Mouse (Mus musculus) MEL (cell line): ENCODE measurements at regions not wholly inside any gene's neighbourhood (a gene's known extent, or its start where the extent isn't known, plus 50 kb on each side); places are given as distances from the start of the nearest gene placed in this dataset.

Source experiments
- DNase-seq: peaks from one replicate; pipeline ENCODE4 v3.0.0; 2011; ENCODE audit warnings: low read depth, low spot score
- H3K27ac ChIP-seq: 2 replicates; pipeline ENCODE4 v1.5.1; 2012; ENCODE audit warnings: low read depth, mild to moderate bottlenecking, control low read depth, low read length, moderate library complexity; ENCODE audit not compliant: control insufficient read depth
- H3K27me3 ChIP-seq, 2 experiments: fragments of 150-350 bp in 1 of 2; sonication (generic) in 1 of 2; 2 replicates each; pipeline ENCODE4 v1.6.1; 2012; ENCODE audit warnings: low read length in 2 of 2, mild to moderate bottlenecking in 2 of 2, improper control_type of control experiment in 1 of 2, moderate library complexity in 1 of 2; ENCODE audit not compliant: insufficient read depth in 2 of 2, control insufficient read depth in 1 of 2
- H3K36me3 ChIP-seq, 2 experiments: 2 replicates each; pipeline ENCODE4 v1.6.1; 2012 to 2014; ENCODE audit warnings: low read length in 2 of 2, improper control_type of control experiment in 1 of 2, inconsistent platforms in 1 of 2, mild to moderate bottlenecking in 1 of 2; ENCODE audit not compliant: insufficient read depth in 2 of 2, control insufficient read depth in 1 of 2
- H3K4me1 ChIP-seq, 2 experiments: fragments of 150-350 bp in 1 of 2; sonication (generic) in 1 of 2; 2 replicates each; pipeline ENCODE4 v1.6.1; 2012; ENCODE audit warnings: low read length in 2 of 2, improper control_type of control experiment in 1 of 2, mild to moderate bottlenecking in 1 of 2; ENCODE audit not compliant: insufficient read depth in 2 of 2, control insufficient read depth in 1 of 2
- H3K4me3 ChIP-seq, 2 experiments: fragments of 150-350 bp in 1 of 2; sonication (generic) in 1 of 2; 2 replicates each; pipeline ENCODE4 v1.5.1; 2012; ENCODE audit warnings: low read depth in 2 of 2, low read length in 2 of 2, mild to moderate bottlenecking in 2 of 2, moderate library complexity in 2 of 2, control low read depth in 1 of 2, improper control_type of control experiment in 1 of 2; ENCODE audit not compliant: control insufficient read depth in 1 of 2, insufficient read depth in 1 of 2
- H3K79me2 ChIP-seq: 2 replicates; pipeline ENCODE4 v1.6.1; 2012; ENCODE audit warnings: mild to moderate bottlenecking, low read length, moderate library complexity; ENCODE audit not compliant: control insufficient read depth, poor library complexity, insufficient read depth
- H3K9ac ChIP-seq: 2 replicates; pipeline ENCODE4 v1.6.1; 2012; ENCODE audit warnings: low read depth, mild to moderate bottlenecking, control low read depth, low read length, moderate library complexity; ENCODE audit not compliant: control insufficient read depth, poor library complexity, severe bottlenecking
- H3K9me3 ChIP-seq: fragments of 150-350 bp; sonication (generic); replicated peaks from 2 replicates; pipeline ENCODE4 v1.6.1; 2012; ENCODE audit warnings: mild to moderate bottlenecking, low read length, improper control_type of control experiment, moderate library complexity; ENCODE audit not compliant: insufficient read depth
- CHD1 ChIP-seq: IDR thresholded peaks from 2 replicates; pipeline ENCODE4 v1.6.1; 2012; ENCODE audit warnings: low read depth, mild to moderate bottlenecking, inconsistent platforms, low read length, improper control_type of control experiment
- CTCF ChIP-seq, 3 experiments: IDR thresholded peaks in 2 of 3; conservative IDR thresholded peaks in 1 of 3; 2 replicates each; pipeline ENCODE4 v1.5.1; 2011 to 2012; ENCODE audit warnings: low read length in 3 of 3, low read depth in 2 of 3, mild to moderate bottlenecking in 2 of 3, improper control_type of control experiment in 1 of 3, inconsistent platforms in 1 of 3, mixed read lengths in 1 of 3, moderate library complexity in 1 of 3; ENCODE audit not compliant: control insufficient read depth in 1 of 3, insufficient read depth in 1 of 3, poor library complexity in 1 of 3, severe bottlenecking in 1 of 3
- E2F4 ChIP-seq: IDR thresholded peaks from 2 replicates; pipeline ENCODE4 v1.6.1; 2011; ENCODE audit warnings: low read depth, low read length, improper control_type of control experiment, borderline replicate concordance
- EP300 ChIP-seq, 2 experiments: IDR thresholded peaks; 2 replicates each; pipeline ENCODE4 v1.6.1; 2011; ENCODE audit warnings: improper control_type of control experiment in 2 of 2, low read length in 2 of 2, low read depth in 1 of 2, mild to moderate bottlenecking in 1 of 2
- ETS1 ChIP-seq: IDR thresholded peaks from 2 replicates; pipeline ENCODE4 v1.6.1; 2012; ENCODE audit warnings: low read depth, mild to moderate bottlenecking, inconsistent platforms, low read length, improper control_type of control experiment, moderate library complexity
- GATA1 ChIP-seq: IDR thresholded peaks from 2 replicates; pipeline ENCODE4 v1.6.1; 2011; ENCODE audit warnings: low read depth, low read length, improper control_type of control experiment
- HCFC1 ChIP-seq: IDR thresholded peaks from 2 replicates; pipeline ENCODE4 v1.6.1; 2012; ENCODE audit warnings: low read depth, mild to moderate bottlenecking, inconsistent platforms, low read length, improper control_type of control experiment, moderate library complexity
- JUND ChIP-seq: IDR thresholded peaks from 2 replicates; pipeline ENCODE4 v1.6.1; 2011; ENCODE audit warnings: low read depth, mild to moderate bottlenecking, improper control_type of control experiment, low read length
- KAT2A ChIP-seq: conservative IDR thresholded peaks from 2 replicates; pipeline ENCODE4 v1.6.1; 2012; ENCODE audit warnings: low read depth, low read length, improper control_type of control experiment, inconsistent platforms
- MAFK ChIP-seq: IDR thresholded peaks from 2 replicates; pipeline ENCODE4 v1.6.1; 2011; ENCODE audit warnings: low read depth, mild to moderate bottlenecking, low read length, improper control_type of control experiment, borderline replicate concordance
- MYB ChIP-seq: IDR thresholded peaks from 2 replicates; pipeline ENCODE4 v1.6.1; 2011; ENCODE audit warnings: mild to moderate bottlenecking, low read depth, low read length, improper control_type of control experiment
- NELFE ChIP-seq: IDR thresholded peaks from 2 replicates; pipeline ENCODE4 v1.6.1; 2011; ENCODE audit warnings: low read depth, low read length, improper control_type of control experiment
- NRF1 ChIP-seq: IDR thresholded peaks from 2 replicates; pipeline ENCODE4 v1.6.1; 2014; ENCODE audit warnings: low read depth, mild to moderate bottlenecking, inconsistent platforms, low read length, improper control_type of control experiment, moderate library complexity; ENCODE audit not compliant: poor library complexity, insufficient read depth, severe bottlenecking
- POLR2A ChIP-seq, 2 experiments: IDR thresholded peaks; 2 replicates each; pipeline ENCODE4 v1.6.1; 2011 to 2012; ENCODE audit warnings: low read length in 2 of 2, mild to moderate bottlenecking in 2 of 2, control low read depth in 1 of 2, improper control_type of control experiment in 1 of 2, low read depth in 1 of 2, moderate library complexity in 1 of 2; ENCODE audit not compliant: control insufficient read depth in 1 of 2, insufficient read depth in 1 of 2, poor library complexity in 1 of 2
- POLR2AphosphoS5 ChIP-seq: IDR thresholded peaks from 2 replicates; pipeline ENCODE4 v1.6.1; 2012; ENCODE audit warnings: low read depth, borderline replicate concordance, mild to moderate bottlenecking, inconsistent platforms, low read length, moderate library complexity, mixed read lengths
- RCOR1 ChIP-seq: IDR thresholded peaks from 2 replicates; pipeline ENCODE4 v1.6.1; 2012; ENCODE audit warnings: low read depth, mild to moderate bottlenecking, inconsistent platforms, low read length, improper control_type of control experiment
- SMC3 ChIP-seq: IDR thresholded peaks from 2 replicates; pipeline ENCODE4 v1.6.1; 2011; ENCODE audit warnings: low read depth, low read length, improper control_type of control experiment
- TAL1 ChIP-seq: IDR thresholded peaks from 2 replicates; pipeline ENCODE4 v1.6.1; 2012; ENCODE audit warnings: mild to moderate bottlenecking, inconsistent platforms, low read length, moderate library complexity, mixed read lengths
- USF1 ChIP-seq: IDR thresholded peaks from 2 replicates; pipeline ENCODE4 v1.6.1; 2014; ENCODE audit warnings: low read depth, mild to moderate bottlenecking, inconsistent platforms, low read length, improper control_type of control experiment, moderate library complexity
- USF2 ChIP-seq, 2 experiments: IDR thresholded peaks; 2 replicates each; pipeline ENCODE4 v1.6.1; 2011 to 2012; ENCODE audit warnings: improper control_type of control experiment in 2 of 2, low read length in 2 of 2, borderline replicate concordance in 1 of 2, inconsistent platforms in 1 of 2, low read depth in 1 of 2, mild to moderate bottlenecking in 1 of 2; ENCODE audit not compliant: insufficient read depth in 1 of 2
- ZMIZ1 ChIP-seq: IDR thresholded peaks from 2 replicates; pipeline ENCODE4 v1.6.1; 2012; ENCODE audit warnings: low read depth, mild to moderate bottlenecking, inconsistent platforms, low read length, improper control_type of control experiment, moderate library complexity

GRCm38 (mm10) chr1:154027303-154027702 is 127.3 kb upstream of the Teddm2 start:
- H3K4me1 ChIP-seq: no peaks in the 10 kb centered on the region
- H3K36me3 ChIP-seq: no peaks in the 10 kb centered on the region
- DNase-seq: no peak
- H3K27me3 ChIP-seq: no peaks in the 10 kb centered on the region
- no peak overlapping the region for H3K9ac ChIP-seq
- H3K4me3 ChIP-seq: no peak overlapping the region
- H3K27ac ChIP-seq: no peak overlapping the region
- H3K79me2 ChIP-seq: no peaks in the 10 kb centered on the region
- TF ChIP-seq USF2 (IDR thresholded peaks at IDR 0.05; ENCODE audit: borderline replicate concordance in 1 of 2, insufficient read depth in 1 of 2, low read depth in 1 of 2, low read length in 2 of 2): no peak
- TF ChIP-seq POLR2AphosphoS5: no peak
- no peak for TF ChIP-seq EP300 (IDR thresholded peaks at IDR 0.05; ENCODE audit: low read depth in 1 of 2, low read length in 2 of 2)
- TF ChIP-seq E2F4: no peak
- no peak for TF ChIP-seq ZMIZ1
- TF ChIP-seq CTCF (IDR thresholded peaks at IDR 0.05 in 2 of 3, conservative IDR thresholded peaks at IDR 0.05 in 1 of 3; ENCODE audit: control insufficient read depth in 1 of 3, insufficient read depth in 1 of 3, low read depth in 2 of 3, low read length in 3 of 3, poor library complexity in 1 of 3, severe bottlenecking in 1 of 3): no peak
- TF ChIP-seq TAL1: no peak
- no peak for TF ChIP-seq SMC3
- TF ChIP-seq KAT2A: no peak
- TF ChIP-seq USF1: no peak
- TF ChIP-seq ETS1: no peak
- no peak for TF ChIP-seq POLR2A (IDR thresholded peaks at IDR 0.05; ENCODE audit: control insufficient read depth in 1 of 2, insufficient read depth in 1 of 2, low read depth in 1 of 2, low read length in 2 of 2, poor library complexity in 1 of 2)
- no peak for TF ChIP-seq NRF1
- no peak for TF ChIP-seq RCOR1
- TF ChIP-seq NELFE: no peak
- TF ChIP-seq MAFK: no peak
- TF ChIP-seq CHD1: no peak
- TF ChIP-seq MYB: no peak
- no peak for TF ChIP-seq HCFC1
- no peak for TF ChIP-seq JUND
- TF ChIP-seq, all 39 proteins: peak for 0
- no peaks in the 10 kb centered on the region for H3K9me3 ChIP-seq

GRCm38 (mm10) chr1:154029826-154030225 is 129.8 kb upstream of the Teddm2 start:
- no peak overlapping the region for H3K27ac ChIP-seq
- H3K4me3 ChIP-seq: peak overlapping the region in 1 of 2 experiments; percentile 9; a peak in 1 of 4 replicates
- peaks cover 0 to 2% of the 10 kb centered on the region in 2 experiments; a peak in 1 of 4 replicates for H3K36me3 ChIP-seq
- no peak for TF ChIP-seq SMC3
- TF ChIP-seq ETS1: no peak
- no peak for TF ChIP-seq GATA1
- TF ChIP-seq, all 39 proteins: peak for 0
- H3K79me2 ChIP-seq: no peaks in the 10 kb centered on the region
- no peaks in the 10 kb centered on the region for H3K9me3 ChIP-seq
- DNase-seq: peak; percentile 51
- H3K4me1 ChIP-seq: peaks cover 4 to 8% of the 10 kb centered on the region in 2 experiments
- H3K27me3 ChIP-seq: no peaks in the 10 kb centered on the region
- no peak overlapping the region for H3K9ac ChIP-seq
